Mouse (Mus musculus): ENCODE data around the gene Ddx10.

DNA sequence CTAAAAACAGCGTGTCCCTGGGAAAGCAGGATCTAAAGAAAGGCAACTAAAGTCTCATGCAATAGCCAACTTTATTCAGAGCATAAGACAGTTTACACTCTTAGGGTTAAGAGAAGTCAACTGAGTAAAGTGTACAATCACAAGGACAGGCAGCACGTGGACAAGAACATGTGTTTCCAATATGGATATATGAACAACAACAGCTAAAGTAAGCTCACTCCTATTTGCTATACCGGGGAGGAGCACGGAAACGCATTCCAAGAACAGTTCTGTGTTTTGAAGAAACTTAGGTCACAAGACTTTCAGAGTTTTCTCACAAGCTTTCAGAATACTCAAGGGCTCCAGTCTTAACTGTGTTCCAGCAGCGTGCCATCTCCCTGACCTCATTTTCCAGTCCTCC, 10.3 kb upstream of the Ddx10 start:
- TF ChIP-seq CTCF (IDR thresholded peaks at IDR 0.05; ENCODE audit: extremely low read depth, insufficient read depth, low read length), result no peak
- TF ChIP-seq POLR2A (IDR thresholded peaks at IDR 0.05; ENCODE audit: extremely low read depth, insufficient read depth, low read length), result no peak
